10 mouse cellular contexts compared by ENCODE assay signal in the genomic region with DNA sequence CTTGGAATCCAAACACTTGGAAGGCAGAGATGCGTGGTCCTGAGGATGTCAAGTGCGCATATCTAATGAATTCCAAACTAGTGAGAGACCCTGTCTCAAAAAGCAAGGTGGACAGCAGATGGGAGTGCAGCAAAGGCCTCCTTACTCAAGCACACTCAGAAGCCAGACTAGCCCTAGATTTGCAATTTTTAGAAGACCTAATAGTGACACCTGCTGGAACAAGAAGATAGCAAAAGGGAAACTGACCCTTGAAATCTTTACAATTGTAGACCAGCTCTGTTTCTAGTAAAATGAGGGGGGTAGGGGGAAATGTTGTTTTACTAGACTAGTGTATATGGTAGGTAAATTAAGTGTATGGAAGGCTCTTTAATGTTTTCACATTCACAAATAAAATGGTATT. TPM values are rescaled to one million over a fixed set of nuclear protein-coding genes. Genes with fewer than 3 reads are reported as not detected.
DNase-seq lines count a peak whose midpoint lies in the region; ATAC-seq and TF ChIP-seq lines count a peak whose summit lies in the region.
"Had no signal": no experiment of that assay in that cellular context is flagged by ENCODE, and none has a peak within 500 bp of the region (broad histone marks: within the 10 kb centered on the region; RNA-seq: fewer than 3 reads in every experiment).

No protein-coding gene starts in this region.

- peak; percentile 89 for TF ChIP-seq RAD21 in CH12.LX (IDR thresholded peaks at IDR 0.05; ENCODE audit: low read depth, low read length)

- TF ChIP-seq POLR2A in CH12.LX (IDR thresholded peaks at IDR 0.05; ENCODE audit: low read depth, low read length) = no peak
- no peak for TF ChIP-seq POLR2A in thymus, adult 2 months (IDR thresholded peaks at IDR 0.05; ENCODE audit: control insufficient read depth, extremely low read depth, insufficient read depth, low read length, poor library complexity)

- DNase-seq in CH12.LX (ENCODE audit: extremely low read depth) (peak; percentile 49), NIH3T3 (ENCODE audit: low read depth) (peak; percentile 69)
- no peak for DNase-seq in liver, embryonic 11.5 days (ENCODE audit: low spot score)
- no peak for DNase-seq in c-Kit-positive CD71-positive TER-119-positive erythroid progenitor cells, embryonic 14.5 days (ENCODE audit: low spot score)
- DNase-seq in thymus, adult 2 months = no peak

- no peaks in the 10 kb centered on the region for H3K27me3 ChIP-seq in intestine, postnatal 0 days (replicated peaks; ENCODE audit: control insufficient read depth, insufficient read depth, low read length)
- H3K27me3 ChIP-seq in intestine, embryonic 15.5 days (replicated peaks) = no peaks in the 10 kb centered on the region
- no peaks in the 10 kb centered on the region for H3K27me3 ChIP-seq in CH12.LX (replicated peaks)
- H3K27me3 ChIP-seq in liver, embryonic 11.5 days (replicated peaks; ENCODE audit: control insufficient read depth, insufficient read depth, low read length) = no peaks in the 10 kb centered on the region
- no peaks in the 10 kb centered on the region for H3K27me3 ChIP-seq in thymus, adult 2 months (ENCODE audit: control insufficient read depth, insufficient read depth, low read length)
- H3K27me3 ChIP-seq: heart, embryonic 15.5 days; lung, embryonic 15.5 days had no signal

- TF ChIP-seq CTCF in intestine, postnatal 0 days (IDR thresholded peaks at IDR 0.05; ENCODE audit: low read depth) = peak; percentile 66
- TF ChIP-seq CTCF in CH12.LX (conservative IDR thresholded peaks at IDR 0.05 in 1 of 2, IDR thresholded peaks at IDR 0.05 in 1 of 2; ENCODE audit: low read depth in 2 of 2, low read length in 2 of 2) = peak in 1 of 2 experiments; percentile 84; a peak in 3 of 4 replicates
- TF ChIP-seq CTCF in thymus, adult 2 months (IDR thresholded peaks at IDR 0.05; ENCODE audit: borderline replicate concordance, control insufficient read depth, extremely low read depth, insufficient read depth, low read length, poor library complexity) = no peak

- no peak for TF ChIP-seq EP300 in CH12.LX (IDR thresholded peaks at IDR 0.05; ENCODE audit: low read length)

- WGBS in intestine, postnatal 0 days = 65% methylated on average over 2 of the region's 2 CpGs
- WGBS in intestine, embryonic 15.5 days = 60% methylated on average over 2 of the region's 2 CpGs
- WGBS in liver, embryonic 11.5 days = 59% methylated on average over 2 of the region's 2 CpGs
- 86% methylated on average over 2 of the region's 2 CpGs for WGBS in thymus, adult 2 months

- no peak overlapping the region for H3K27ac ChIP-seq in intestine, postnatal 0 days (ENCODE audit: low read depth, low read length)
- H3K27ac ChIP-seq in intestine, embryonic 15.5 days = no peak overlapping the region
- no peak overlapping the region for H3K27ac ChIP-seq in CH12.LX (ENCODE audit: insufficient read depth, low read depth)
- no peak overlapping the region for H3K27ac ChIP-seq in liver, embryonic 11.5 days (ENCODE audit: low read depth, low read length)
- no peak overlapping the region for H3K27ac ChIP-seq in thymus, adult 2 months (ENCODE audit: control insufficient read depth, insufficient read depth, low read length)
- H3K27ac ChIP-seq: heart, embryonic 15.5 days; lung, embryonic 15.5 days had no signal

- no peaks in the 10 kb centered on the region for H3K79me2 ChIP-seq in CH12.LX (replicated peaks; ENCODE audit: control insufficient read depth, extremely low read depth, insufficient read depth, poor library complexity, severe bottlenecking)

- H3K4me2 ChIP-seq in intestine, postnatal 0 days (replicated peaks; ENCODE audit: low read depth) = no peak overlapping the region
- H3K4me2 ChIP-seq in intestine, embryonic 15.5 days (replicated peaks) = no peak overlapping the region
- H3K4me2 ChIP-seq in CH12.LX (ENCODE audit: insufficient read depth, low read depth, poor library complexity, severe bottlenecking) = no peak overlapping the region
- no peak overlapping the region for H3K4me2 ChIP-seq in liver, embryonic 11.5 days
- H3K4me2 ChIP-seq: heart, embryonic 15.5 days; lung, embryonic 15.5 days had no signal

- in situ Hi-C loops in CH12.LX (cut with MboI; ENCODE audit: low pct_ligation_motif_present, low pct_unique_long_range_greater_than_20kb, low sequenced_read_pairs) = loop anchor here (25.0 kb wide), 1 partner anchor 153 kb away; no protein-coding TSS in a partner anchor

- no peak for ATAC-seq in intestine, postnatal 0 days
- no peak for ATAC-seq in intestine, embryonic 15.5 days
- 0 out of 2 replicates have a peak, but pooled peaks have one; percentile 34 for ATAC-seq in liver, embryonic 11.5 days (replicated peaks; ENCODE audit: low FRiP score)

- H3K4me1 ChIP-seq in intestine, postnatal 0 days (replicated peaks; ENCODE audit: control insufficient read depth, insufficient read depth, low read length) = no peaks in the 10 kb centered on the region
- H3K4me1 ChIP-seq in intestine, embryonic 15.5 days (replicated peaks) = no peaks in the 10 kb centered on the region
- peaks cover 0 to 3% of the 10 kb centered on the region in 2 experiments; a peak in 1 of 4 replicates for H3K4me1 ChIP-seq in CH12.LX (ENCODE audit: control insufficient read depth in 1 of 2, insufficient read depth in 2 of 2)
- no peaks in the 10 kb centered on the region for H3K4me1 ChIP-seq in liver, embryonic 11.5 days (replicated peaks; ENCODE audit: control insufficient read depth, insufficient read depth, low read length)
- H3K4me1 ChIP-seq in thymus, adult 2 months (replicated peaks; ENCODE audit: control insufficient read depth, insufficient read depth, low read length) = no peaks in the 10 kb centered on the region
- H3K4me1 ChIP-seq: heart, embryonic 15.5 days; lung, embryonic 15.5 days had no signal

- no peaks in the 10 kb centered on the region for H3K36me3 ChIP-seq in intestine, postnatal 0 days (ENCODE audit: control insufficient read depth, insufficient read depth)
- no peaks in the 10 kb centered on the region for H3K36me3 ChIP-seq in intestine, embryonic 15.5 days
- H3K36me3 ChIP-seq in CH12.LX (replicated peaks in 1 of 2; ENCODE audit: control insufficient read depth in 1 of 2, insufficient read depth in 1 of 2, low read length in 1 of 2) = no peaks in the 10 kb centered on the region
- H3K36me3 ChIP-seq in liver, embryonic 11.5 days (ENCODE audit: control insufficient read depth, insufficient read depth, low read length) = no peaks in the 10 kb centered on the region
- H3K36me3 ChIP-seq in thymus, adult 2 months (ENCODE audit: control insufficient read depth, insufficient read depth, low read length) = no peaks in the 10 kb centered on the region
- H3K36me3 ChIP-seq: heart, embryonic 15.5 days; lung, embryonic 15.5 days had no signal

- no peak overlapping the region for H3K4me3 ChIP-seq in intestine, postnatal 0 days (ENCODE audit: low read depth, low read length)
- no peak overlapping the region for H3K4me3 ChIP-seq in intestine, embryonic 15.5 days (replicated peaks)
- no peak overlapping the region for H3K4me3 ChIP-seq in CH12.LX (replicated peaks in 1 of 3; ENCODE audit: low read depth in 2 of 3, low read length in 2 of 3, poor library complexity in 1 of 3)
- no peak overlapping the region for H3K4me3 ChIP-seq in liver, embryonic 11.5 days (ENCODE audit: low read depth, low read length)
- H3K4me3 ChIP-seq in thymus, adult 2 months (ENCODE audit: control insufficient read depth, insufficient read depth, low read length) = no peak overlapping the region
- H3K4me3 ChIP-seq: erythroblast, embryonic 14.5 days; heart, embryonic 15.5 days; lung, embryonic 15.5 days had no signal

- no peaks in the 10 kb centered on the region for H3K9me3 ChIP-seq in intestine, postnatal 0 days (ENCODE audit: control insufficient read depth)
- H3K9me3 ChIP-seq in intestine, embryonic 15.5 days = no peaks in the 10 kb centered on the region
- no peaks in the 10 kb centered on the region for H3K9me3 ChIP-seq in CH12.LX (replicated peaks; ENCODE audit: low read length)
- no peaks in the 10 kb centered on the region for H3K9me3 ChIP-seq in liver, embryonic 11.5 days (ENCODE audit: control insufficient read depth, low read length)
- H3K9me3 ChIP-seq: heart, embryonic 15.5 days; lung, embryonic 15.5 days had no signal

- no peak overlapping the region for H3K9ac ChIP-seq in intestine, postnatal 0 days (ENCODE audit: low read depth, low read length)
- H3K9ac ChIP-seq in intestine, embryonic 15.5 days = no peak overlapping the region
- H3K9ac ChIP-seq in CH12.LX (ENCODE audit: insufficient read depth, low read depth) = no peak overlapping the region
- no peak overlapping the region for H3K9ac ChIP-seq in liver, embryonic 11.5 days (ENCODE audit: low read depth, low read length)
- H3K9ac ChIP-seq: heart, embryonic 15.5 days; lung, embryonic 15.5 days had no signal

- dilution Hi-C loops in CH12.LX (cut with MboI; ENCODE audit: extremely low pct_ligation_motif_present, extremely low pct_unique_long_range_greater_than_20kb, low sequenced_read_pairs) = no loop called here

TF ChIP-seq in CH12.LX, 34 proteins besides CTCF, POLR2A, EP300 and RAD21 (continues in another document):
- TF ChIP-seq TCF12 (IDR thresholded peaks at IDR 0.05; ENCODE audit: low read depth, low read length) (no peak), ETS1 (conservative IDR thresholded peaks at IDR 0.05; ENCODE audit: low read depth, low read length) (no peak), SIN3A (IDR thresholded peaks at IDR 0.05; ENCODE audit: low read length) (no peak), NRF1 (IDR thresholded peaks at IDR 0.05; ENCODE audit: low read depth, low read length) (no peak), E2F4 (IDR thresholded peaks at IDR 0.05; ENCODE audit: insufficient replicate concordance, low read depth, low read length) (no peak), ZC3H11A (IDR thresholded peaks at IDR 0.05; ENCODE audit: low read depth, low read length) (peak; percentile 78), CHD1 (IDR thresholded peaks at IDR 0.05; ENCODE audit: low read depth, low read length) (no peak)

RNA-seq across cellular contexts. Expression of gene Ccnt2, which starts 8.5 kb away (rescaled TPM):
- 17.7 and 21.1 TPM in 2 replicates for polyA plus RNA-seq in intestine, postnatal 0 days (2015; fragmentation: Nextera tagmentation; extraction: Ambion mirVana)
- 57.1 and 57.7 TPM in 2 replicates for polyA plus RNA-seq in intestine, embryonic 15.5 days (2015; fragmentation: Nextera tagmentation; extraction: Ambion mirVana)
- total RNA-seq in CH12.LX (2012; rRNA removed) (18.1 and 18.6 TPM in 2 replicates), CH12.LX (2014; rRNA removed) (30.8 and 36.5 TPM in 2 replicates)
- polyA plus RNA-seq in CH12.LX (2012; ENCODE audit: insufficient read length, low read depth) = 25.9 and 27.4 TPM in 2 replicates
- 64.6 and 68.2 TPM in 2 replicates for polyA plus RNA-seq in liver, embryonic 11.5 days (2014; fragmentation: Nextera tagmentation; extraction: Ambion mirVana)
- polyA plus RNA-seq in thymus, adult 2 months (2012; rRNA removed) = 46.8 and 50.0 TPM in 2 replicates

RNA-seq across cellular contexts. Expression of gene Acmsd, which starts 36.3 kb away (rescaled TPM):
- not detected in 2 replicates for polyA plus RNA-seq in intestine, postnatal 0 days (2015; fragmentation: Nextera tagmentation; extraction: Ambion mirVana)
- polyA plus RNA-seq in intestine, embryonic 15.5 days (2015; fragmentation: Nextera tagmentation; extraction: Ambion mirVana) = 0.15 and 0.28 TPM in 2 replicates
- not detected in 2 replicates for total RNA-seq in CH12.LX (2012; rRNA removed)
- not detected in 2 replicates for total RNA-seq in CH12.LX (2014; rRNA removed)
- polyA plus RNA-seq in CH12.LX (2012; ENCODE audit: insufficient read length, low read depth) = not detected in 2 replicates
- polyA plus RNA-seq in liver, embryonic 11.5 days (2014; fragmentation: Nextera tagmentation; extraction: Ambion mirVana) = 7.2 and 7.3 TPM in 2 replicates
- polyA plus RNA-seq in thymus, adult 2 months (2012; rRNA removed) = 0.03 TPM in 1 of 2 replicates, not detected in the other

Comparison
In these comparisons a context has a peak if more than half of its experiments do, and no peak if none do; other contexts are left out.
1. DNase-seq: peak in CH12.LX (single experiment) and NIH3T3 (single experiment); none in liver, embryonic 11.5 days (single experiment), c-Kit-positive CD71-positive TER-119-positive erythroid progenitor cells, embryonic 14.5 days (single experiment) and thymus, adult 2 months (single experiment).